Mouse (Mus musculus): ENCODE measurements around the gene Rab25.

Gene Rab25

DNA sequence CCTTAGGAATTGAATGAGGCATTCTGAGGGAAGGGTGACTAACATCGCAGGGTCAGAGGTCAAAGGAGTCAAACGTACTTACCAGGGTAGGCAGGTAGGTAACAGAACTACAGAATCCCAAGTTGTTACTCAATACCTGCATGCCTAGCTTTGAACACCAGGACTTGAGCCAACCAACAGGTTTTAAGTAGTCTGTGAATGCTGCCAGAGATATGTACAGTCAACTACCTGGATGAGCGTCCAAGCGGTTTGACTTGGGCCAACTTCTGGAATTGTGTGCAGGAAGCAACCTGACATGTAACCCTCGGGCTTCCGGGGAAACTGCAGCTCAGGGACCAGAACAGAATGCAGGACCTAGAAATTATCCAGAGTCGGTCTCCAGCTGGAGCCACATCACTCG, 25.1 kb downstream of the Rab25 start:
- peak; percentile 28 for DNase-seq (ENCODE audit: low read depth)

- DNase-seq (ENCODE audit: low read depth): peak; percentile 98
Observed at GRCm38 (mm10) chr3:88521803-88522331, 26.2 kb downstream of the Rab25 start.

DNA sequence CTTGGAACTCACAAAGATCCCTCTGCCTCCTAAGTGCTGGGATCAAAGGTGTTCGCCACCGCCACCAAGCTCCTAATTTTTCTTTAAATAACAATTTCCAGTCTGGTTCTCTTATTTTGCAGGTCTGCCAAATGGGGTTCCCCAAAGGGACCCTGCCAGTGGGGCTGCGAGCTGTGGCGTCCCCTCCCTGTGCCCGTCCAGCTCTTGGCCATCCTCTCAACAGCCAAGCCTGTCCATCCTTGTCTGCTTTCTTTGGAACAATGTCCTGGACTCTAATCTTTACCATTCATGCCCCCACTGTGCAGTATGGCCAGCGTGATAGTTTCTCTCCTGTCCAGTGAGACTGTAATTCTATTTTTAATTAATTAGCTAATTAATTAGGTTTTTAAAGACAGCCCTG, 26.9 kb downstream of the Rab25 start:
- no peak for DNase-seq (ENCODE audit: low read depth)

DNA sequence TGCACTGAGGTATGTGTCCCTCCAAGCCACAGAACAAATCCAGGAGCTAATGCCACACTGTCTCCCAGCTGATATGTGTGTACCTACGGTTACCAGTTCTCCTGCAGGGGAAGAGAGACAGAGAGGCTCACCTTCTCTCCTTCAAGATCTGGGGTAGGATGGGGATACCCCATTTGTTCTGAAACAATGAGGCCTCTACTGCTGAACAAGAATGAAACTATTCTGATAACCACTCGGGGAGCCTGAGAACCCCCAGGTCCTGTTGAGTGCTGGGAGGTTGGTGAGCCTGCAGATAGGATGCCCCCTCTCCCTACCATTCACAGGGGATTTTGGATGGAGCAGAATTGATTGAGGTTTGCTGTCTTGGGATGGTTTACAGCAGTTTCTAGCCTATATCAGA, 28.0 kb downstream of the Rab25 start:
- DNase-seq (ENCODE audit: low read depth): peak; percentile 78

GRCm38 (mm10) chr3:88518411-88518810, 29.7 kb downstream of the Rab25 start:
- peak; percentile 26 for DNase-seq (ENCODE audit: low read depth)

DNA sequence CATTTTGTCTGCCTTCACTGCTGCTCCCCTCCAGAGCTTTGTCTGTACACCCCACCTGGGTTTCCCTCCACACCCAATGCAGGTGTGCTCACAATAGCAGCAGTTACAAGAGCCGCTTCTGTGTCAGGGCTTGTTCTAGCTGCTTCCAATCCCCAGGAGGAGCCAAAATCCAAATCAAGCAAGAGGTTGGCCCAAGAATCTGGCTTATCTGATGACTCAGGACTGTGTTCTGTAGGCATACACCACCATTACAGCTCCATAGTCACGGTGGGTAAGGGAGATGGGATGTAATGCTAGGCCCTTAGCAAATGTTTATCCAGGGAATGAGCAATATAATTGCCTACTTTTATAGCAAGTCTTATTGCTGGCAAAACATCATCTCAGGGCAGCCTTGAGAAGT, 31.7 kb downstream of the Rab25 start:
- no peak for DNase-seq (ENCODE audit: low read depth)

DNA sequence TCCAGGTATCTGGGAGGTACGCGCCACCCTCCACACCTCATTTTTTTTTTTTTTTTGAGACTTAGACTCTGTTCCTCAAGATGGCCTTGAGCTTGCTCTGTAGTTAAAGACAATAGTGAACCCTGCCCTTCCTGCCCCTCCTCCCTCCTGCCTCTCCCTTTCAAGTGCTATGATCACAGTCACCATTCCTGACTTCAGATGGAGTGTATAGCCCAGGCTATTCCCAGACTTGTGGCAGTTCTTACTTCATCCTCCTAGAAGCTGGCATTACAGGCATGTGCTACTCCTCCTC, 33.1 kb downstream of the Rab25 start:
- no peak for DNase-seq (ENCODE audit: low read depth)

- DNase-seq (ENCODE audit: low read depth): peak; percentile 72
Observed at GRCm38 (mm10) chr3:88514231-88515094, 33.6 kb downstream of the Rab25 start.

DNA sequence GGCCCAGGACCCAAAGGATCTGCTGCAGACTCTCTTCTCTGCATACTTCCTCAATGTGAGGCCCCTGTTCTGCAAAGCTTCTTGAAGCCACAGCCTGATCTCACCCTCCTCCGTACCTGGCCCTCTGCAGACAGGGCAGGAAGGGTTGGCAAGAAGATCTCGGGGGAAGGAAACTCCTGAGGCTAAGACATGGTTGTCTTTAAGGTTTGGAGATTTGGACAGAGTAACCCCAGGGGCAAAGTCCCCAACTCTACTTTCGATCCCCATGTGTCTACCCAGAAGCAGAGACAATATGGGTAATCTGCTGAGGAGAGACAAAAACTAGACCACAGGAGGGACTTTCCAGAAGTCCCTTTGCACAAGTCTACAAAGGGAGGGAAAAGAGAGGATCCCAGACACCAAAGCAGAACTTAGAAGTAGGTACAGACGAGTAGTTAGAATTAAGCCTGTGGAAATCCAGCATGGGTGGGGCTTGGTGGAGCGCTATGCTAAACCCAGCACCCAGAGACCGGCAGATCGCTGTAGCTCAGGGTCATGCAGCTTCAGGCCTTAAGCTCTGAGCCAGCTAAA, 34.5 kb downstream of the Rab25 start:
- DNase-seq (ENCODE audit: low read depth): peak; percentile 91

GRCm38 (mm10) chr3:88512896-88513545, 35.1 kb downstream of the Rab25 start:
- DNase-seq (ENCODE audit: low read depth): peak; percentile 70

DNA sequence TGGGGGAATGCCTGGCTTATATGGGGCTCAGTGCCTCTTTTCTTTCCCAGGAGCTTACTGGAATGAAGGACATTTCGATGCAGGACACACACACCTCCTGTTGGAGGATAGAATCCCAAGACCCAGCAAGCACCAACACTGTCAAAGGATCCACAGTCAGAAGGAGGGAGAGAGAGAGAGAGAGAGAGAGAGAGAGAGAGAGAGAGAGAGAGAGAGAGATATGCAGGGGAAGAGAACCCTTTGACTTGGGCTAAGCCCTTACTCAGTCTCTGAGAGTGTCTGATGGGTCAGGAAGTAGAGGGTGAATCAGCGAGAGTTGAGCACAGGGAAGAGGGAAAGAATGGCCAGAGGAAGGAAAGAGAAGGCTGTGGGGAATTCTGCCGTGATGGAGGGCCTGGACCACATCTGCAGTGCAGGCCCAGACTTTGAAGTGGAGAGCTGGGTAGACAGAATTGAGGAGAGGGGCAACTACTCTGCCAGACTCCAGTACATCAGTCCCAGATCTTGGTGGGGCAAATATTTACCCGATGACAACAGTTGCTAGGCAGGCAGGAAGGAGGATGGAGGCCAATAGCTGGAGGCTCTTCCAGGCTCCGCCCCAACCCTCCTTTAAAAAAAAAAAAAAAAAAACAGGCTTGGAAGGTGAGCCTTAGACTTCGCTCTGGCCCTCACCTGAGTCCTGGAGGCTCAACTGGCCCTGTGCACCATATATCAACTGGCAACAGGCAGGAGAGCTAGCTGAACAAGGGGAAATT, 35.8 kb downstream of the Rab25 start:
- peak; percentile 87 for DNase-seq (ENCODE audit: low read depth)

- DNase-seq (ENCODE audit: low read depth): peak; percentile 77
Observed at GRCm38 (mm10) chr3:88511559-88511958, 36.5 kb downstream of the Rab25 start.

GRCm38 (mm10) chr3:88510421-88511289, 37.4 kb downstream of the Rab25 start:
- DNase-seq (ENCODE audit: low read depth): peak; percentile 82

DNA sequence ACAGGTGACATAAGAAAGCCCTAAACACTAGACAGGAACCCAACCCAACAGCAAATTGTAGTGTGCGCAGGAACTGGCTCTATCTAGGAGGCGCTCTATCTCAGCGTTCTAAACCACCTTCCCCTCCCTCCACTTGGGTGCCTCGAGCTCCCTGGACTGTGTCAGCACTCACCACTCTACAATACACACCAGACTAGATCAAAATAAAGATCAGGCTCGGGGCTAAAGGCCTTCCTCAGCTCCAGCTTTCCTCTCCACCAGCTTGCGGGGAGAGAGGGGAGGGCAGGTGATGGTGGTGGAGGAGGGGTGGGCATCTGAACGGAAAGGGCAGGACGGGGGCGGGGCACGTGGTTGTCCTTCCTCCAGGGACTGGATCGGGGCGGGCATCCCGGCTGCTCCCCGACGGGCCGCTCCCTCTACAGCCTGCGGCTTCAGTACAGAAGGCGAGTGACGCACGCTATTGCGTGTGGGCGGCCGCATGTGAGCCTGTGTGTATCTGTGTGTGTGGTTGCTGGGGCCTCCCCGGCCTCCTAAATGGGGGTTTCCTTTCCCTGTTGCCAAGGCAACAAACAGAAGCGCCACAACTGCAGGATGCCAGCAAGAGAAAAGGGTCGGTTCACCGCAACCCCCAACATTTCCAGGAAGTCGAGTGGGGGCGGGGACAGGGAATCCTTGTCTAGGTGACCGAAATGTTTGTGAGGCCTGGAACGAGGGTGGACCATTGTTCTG, 38.2 kb downstream of the Rab25 start, which contains the start of gene Lmna:
Gene Lmna, minus strand, starts transcription at position 265 of the 729 bp plus-strand sequence.
- DNase-seq (ENCODE audit: low read depth): peak; percentile 99

GRCm38 (mm10) chr3:88509250-88509649, 38.9 kb downstream of the Rab25 start:
- no peak for DNase-seq (ENCODE audit: low read depth)

GRCm38 (mm10) chr3:88505765-88506164, 42.3 kb downstream of the Rab25 start:
- DNase-seq (ENCODE audit: low read depth): no peak

DNA sequence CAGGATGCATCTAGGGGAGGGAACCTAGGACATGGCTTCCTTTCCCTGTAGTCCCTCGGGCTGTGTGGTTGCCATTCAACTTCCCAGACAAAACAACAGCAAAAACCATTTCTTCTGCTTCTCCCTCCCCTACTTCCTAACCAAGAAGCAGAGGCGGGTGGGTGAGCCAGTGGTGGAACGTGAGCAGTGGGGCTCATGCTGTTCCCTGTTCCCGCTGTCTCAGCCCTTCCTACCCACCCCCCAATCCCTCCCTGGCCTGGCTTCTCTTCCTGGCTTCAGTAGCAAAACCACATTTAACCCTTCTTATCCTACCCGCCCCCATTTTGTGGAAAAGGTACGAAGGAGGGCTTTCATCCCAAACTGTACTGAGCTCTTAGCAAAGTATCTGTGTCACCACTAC, 43.0 kb downstream of the Rab25 start:
- no peak for DNase-seq (ENCODE audit: low read depth)

DNA sequence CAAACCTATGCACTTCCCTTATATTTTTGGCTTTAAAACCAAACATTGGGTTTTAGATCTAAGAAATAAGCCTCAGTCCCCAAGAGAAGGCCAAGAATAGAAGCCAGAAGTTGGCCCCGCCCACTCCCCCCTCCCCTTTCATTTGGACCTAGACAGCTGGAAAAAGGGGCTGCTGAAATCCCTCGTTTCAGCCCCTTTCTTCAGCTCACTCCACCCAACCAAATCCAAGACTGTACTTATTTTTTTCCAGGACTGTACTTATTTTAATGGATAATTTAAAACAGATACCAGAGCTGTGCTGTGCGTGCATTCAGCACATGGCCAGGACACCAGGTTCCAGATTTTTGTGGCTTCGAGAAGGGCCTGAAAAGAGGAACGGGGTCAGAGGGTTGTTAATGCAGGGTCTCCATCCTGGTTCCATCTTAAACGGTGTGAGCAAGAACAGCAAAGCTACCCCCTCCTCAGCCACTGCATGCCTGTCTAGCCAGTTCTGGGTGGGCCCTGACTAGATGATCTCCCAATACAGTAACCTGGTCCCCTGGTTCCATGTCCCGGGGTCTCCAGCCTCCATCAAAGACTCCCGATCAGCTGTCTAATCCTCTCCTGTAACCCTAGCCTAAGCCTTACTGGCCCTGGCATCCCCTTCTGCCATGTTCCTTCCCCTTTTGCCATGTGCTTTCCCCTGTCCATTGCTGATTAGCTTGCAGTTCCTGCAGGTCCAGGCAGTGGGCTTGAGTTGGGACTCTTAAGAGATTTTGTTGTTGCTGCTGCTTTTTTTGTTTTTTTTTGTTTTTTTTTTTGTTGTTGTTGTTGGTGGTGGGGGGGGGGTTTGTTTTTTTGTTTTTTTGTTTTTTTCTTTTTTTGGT, 44.0 kb downstream of the Rab25 start:
- no peak for DNase-seq (ENCODE audit: low read depth)

DNA sequence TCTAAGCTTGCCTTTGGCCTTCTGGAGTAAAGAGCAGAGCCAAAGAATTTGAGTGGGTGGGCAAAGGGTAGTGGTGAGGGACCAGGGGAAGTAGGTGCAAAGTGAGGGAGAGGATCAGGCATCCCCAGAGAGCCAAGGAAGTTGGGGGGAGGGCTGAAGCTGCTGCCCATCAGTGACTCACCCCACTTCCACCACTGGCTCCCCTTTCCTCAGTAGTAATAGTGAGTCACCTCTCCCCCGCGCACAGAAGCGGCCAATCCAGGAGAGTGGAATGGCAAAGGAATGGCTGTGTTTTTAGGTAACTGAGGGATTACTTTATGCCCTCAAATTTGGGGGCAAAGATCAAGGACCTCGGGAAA, 44.6 kb downstream of the Rab25 start:
- no peak for DNase-seq (ENCODE audit: low read depth)
